Mouse (Mus musculus) liver, postnatal 0 days (tissue): ENCODE measurements around the gene 1700034J05Rik. TPM values are rescaled to one million over a fixed set of nuclear protein-coding genes. Genes with fewer than 3 reads are reported as not detected.

Experiments
- ATAC-seq: fragments of 200-750 bp; cut with Nextera tagmentation; 2 replicates; pipeline ENCODE4 v1.8.0; 2017; ENCODE audit warnings: mild to moderate bottlenecking, moderate library complexity
- DNase-seq: peaks from one replicate; pipeline ENCODE4 v3.0.0-alpha.2; 2016
- H3K27ac ChIP-seq: fragments of 300-500 bp; sonication (generic); 2 replicates; pipeline ENCODE4 v1.5.1; 2014; ENCODE audit warnings: antibody characterized with exemption, moderate library complexity, mild to moderate bottlenecking, low read depth
- H3K27me3 ChIP-seq: fragments of 300-500 bp; sonication (generic); 2 replicates; pipeline ENCODE4 v1.6.1; 2014; ENCODE audit warnings: low read length, control low read depth, mixed read lengths; ENCODE audit not compliant: insufficient read depth
- H3K36me3 ChIP-seq: fragments of 300-500 bp; sonication (generic); replicated peaks from 2 replicates; pipeline ENCODE4 v1.6.1; 2014; ENCODE audit warnings: mild to moderate bottlenecking, control low read depth, low read length, moderate library complexity, mixed read lengths; ENCODE audit not compliant: insufficient read depth
- H3K4me1 ChIP-seq: fragments of 300-500 bp; sonication (generic); 2 replicates; pipeline ENCODE4 v1.6.1; 2014; ENCODE audit warnings: antibody characterized with exemption, mild to moderate bottlenecking, control low read depth; ENCODE audit not compliant: insufficient read depth
- H3K4me2 ChIP-seq: fragments of 300-500 bp; sonication (generic); 2 replicates; pipeline ENCODE4 v1.6.1; 2014; ENCODE audit warnings: low read depth, mild to moderate bottlenecking, low read length, moderate library complexity, mixed read lengths
- H3K4me3 ChIP-seq: fragments of 300-500 bp; sonication (generic); 2 replicates; pipeline ENCODE4 v1.5.1; 2014; ENCODE audit warnings: low read depth, low read length
- H3K9ac ChIP-seq: fragments of 300-500 bp; sonication (generic); replicated peaks from 2 replicates; pipeline ENCODE4 v1.6.1; 2014; ENCODE audit warnings: mild to moderate bottlenecking, moderate library complexity
- H3K9me3 ChIP-seq: fragments of 300-500 bp; sonication (generic); 2 replicates; pipeline ENCODE4 v1.6.1; 2016; ENCODE audit warnings: mild to moderate bottlenecking, control low read depth, low read length, mixed read lengths
- CTCF ChIP-seq: sonication (generic); IDR thresholded peaks from 2 replicates; pipeline ENCODE4 v1.5.1; 2016; ENCODE audit warnings: antibody characterized with exemption, low read depth
- EP300 ChIP-seq: IDR thresholded peaks from 2 replicates; pipeline ENCODE4 v1.6.1; 2016; ENCODE audit warnings: antibody characterized with exemption, low read depth, mild to moderate bottlenecking
- WGBS: fragments of 180-500 bp; shearing (Covaris S2); extraction: QIAGEN DNeasy Blood & Tissue Kit; methylation state at CpG from one replicate; pipeline ENCODE4 v1.1.7; 2014; ENCODE audit not compliant: insufficient replicate concordance; 5-methylcytosine and 5-hydroxymethylcytosine counted together
- polyA plus RNA-seq: library from polyadenylated mRNA; unstranded; fragments of >200 nt; fragmentation: Nextera tagmentation; extraction: Ambion mirVana; gene quantifications from 2 replicates; pipeline ENCODE4 v1.2.1, GENCODE M21; 2015

Gene 1700034J05Rik
- polyA plus RNA-seq, 1 experiment from 2014 or later: 0.05 TPM

- no peaks in the 10 kb centered on the region; the same call in 1 of the 2 replicates for H3K36me3 ChIP-seq
- TF ChIP-seq EP300: no peak
- no peak for TF ChIP-seq CTCF
- no peak overlapping the region for H3K4me3 ChIP-seq
- H3K4me2 ChIP-seq: no peak overlapping the region
- no peak overlapping the region for H3K9ac ChIP-seq
- ATAC-seq (no peak), DNase-seq (no peak)
- H3K27ac ChIP-seq: no peak overlapping the region
- H3K27me3 ChIP-seq: no peaks in the 10 kb centered on the region
- no peaks in the 10 kb centered on the region for H3K9me3 ChIP-seq
- H3K4me1 ChIP-seq: no peaks in the 10 kb centered on the region
- WGBS: 77% methylated on average over 8 of the region's 8 CpGs
Observed at GRCm38 (mm10) chr6:146939026-146939425, 15.2 kb downstream of the 1700034J05Rik start.

GRCm38 (mm10) chr6:146935957-146936356, 18.3 kb downstream of the 1700034J05Rik start:
- Histone ChIP-seq H3K4me3 (no peak overlapping the region), H3K27ac (no peak overlapping the region), H3K4me2 (no peak overlapping the region), H3K4me1 (peaks cover 9% of the 10 kb centered on the region; the same call in 1 of the 2 replicates), H3K9ac (no peak overlapping the region), H3K9me3 (no peaks in the 10 kb centered on the region), H3K27me3 (no peaks in the 10 kb centered on the region), H3K36me3 (no peaks in the 10 kb centered on the region; the same call in 1 of the 2 replicates)
- ATAC-seq (no peak; the same call in 1 of the 2 replicates), DNase-seq (no peak)
- no peak for TF ChIP-seq EP300
- TF ChIP-seq CTCF: no peak
- WGBS: 86% methylated on average over 6 of the region's 6 CpGs

DNA sequence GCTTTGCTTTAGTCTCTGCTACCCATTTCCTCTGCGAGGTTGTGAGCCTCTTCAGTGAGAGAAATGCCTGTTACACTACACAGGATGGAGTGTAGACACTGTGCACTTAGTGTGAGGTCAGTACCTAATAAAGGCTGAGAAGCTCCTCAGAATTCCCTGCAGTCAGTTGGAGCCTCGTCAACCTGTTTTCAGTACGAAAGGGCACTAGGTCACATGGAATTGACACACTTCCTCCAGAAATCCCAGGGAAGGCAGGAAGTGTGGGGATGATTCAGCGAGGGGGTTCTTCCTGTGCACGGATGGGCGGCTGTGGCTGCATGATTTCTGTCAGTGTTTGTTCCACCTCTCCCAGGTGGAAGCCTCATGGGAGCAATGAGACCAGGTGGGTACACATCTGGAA, 21.1 kb downstream of the 1700034J05Rik start:
- no peak overlapping the region for H3K4me2 ChIP-seq
- H3K27ac ChIP-seq: peak overlapping the region; percentile 71
- no peaks in the 10 kb centered on the region for H3K27me3 ChIP-seq
- peak; percentile 75 for ATAC-seq
- H3K36me3 ChIP-seq: no peaks in the 10 kb centered on the region
- no peak overlapping the region for H3K9ac ChIP-seq
- no peaks in the 10 kb centered on the region for H3K9me3 ChIP-seq
- 38% methylated on average over 6 of the region's 6 CpGs for WGBS
- no peak for DNase-seq
- H3K4me1 ChIP-seq: peaks cover 12% of the 10 kb centered on the region; the same call in 1 of the 2 replicates
- TF ChIP-seq CTCF (no peak), EP300 (peak; percentile 70)
- H3K4me3 ChIP-seq: no peak overlapping the region

DNA sequence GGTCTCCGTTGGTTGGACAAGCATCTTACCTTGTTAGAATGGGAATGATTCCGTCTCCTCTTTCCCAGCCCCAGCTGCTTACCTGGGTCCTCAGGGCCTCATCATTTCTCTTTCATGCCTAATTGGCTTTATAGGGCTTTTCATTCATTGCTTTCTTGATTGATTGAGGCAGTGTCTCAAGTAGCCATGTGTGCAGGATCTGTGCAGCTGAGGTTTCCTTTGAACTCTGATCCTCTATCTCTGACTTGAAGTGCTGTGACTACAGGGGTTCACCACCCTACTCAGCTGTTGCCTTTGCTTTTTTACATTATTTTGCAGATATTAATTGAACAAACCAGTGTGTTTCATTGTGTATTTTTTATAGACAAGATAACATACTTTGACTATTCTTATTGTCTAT, 25.2 kb downstream of the 1700034J05Rik start:
- ATAC-seq (no peak), DNase-seq (no peak)
- Histone ChIP-seq H3K4me1 (peaks cover 26% of the 10 kb centered on the region), H3K27me3 (no peaks in the 10 kb centered on the region), H3K4me3 (no peak overlapping the region), H3K36me3 (no peaks in the 10 kb centered on the region), H3K27ac (0 out of 2 replicates have a peak overlapping the region, but pooled peaks have one; percentile 53), H3K4me2 (no peak overlapping the region), H3K9ac (no peak overlapping the region), H3K9me3 (no peaks in the 10 kb centered on the region)
- WGBS: 93% methylated on average over 2 of the region's 2 CpGs
- TF ChIP-seq CTCF (no peak), EP300 (no peak)

- DNase-seq (no peak), ATAC-seq (no peak)
- H3K4me3 ChIP-seq: no peak overlapping the region
- no peak overlapping the region for H3K9ac ChIP-seq
- H3K27me3 ChIP-seq: no peaks in the 10 kb centered on the region
- peaks cover 24% of the 10 kb centered on the region for H3K4me1 ChIP-seq
- H3K4me2 ChIP-seq: no peak overlapping the region
- TF ChIP-seq CTCF (no peak), EP300 (no peak)
- H3K27ac ChIP-seq: peak overlapping the region; percentile 53
- H3K9me3 ChIP-seq: no peaks in the 10 kb centered on the region
- WGBS: 39% methylated on average over 3 of the region's 3 CpGs
- no peaks in the 10 kb centered on the region for H3K36me3 ChIP-seq
Observed at GRCm38 (mm10) chr6:146928108-146928507, 26.1 kb downstream of the 1700034J05Rik start.

- Histone ChIP-seq H3K4me1 (peaks cover 17% of the 10 kb centered on the region), H3K4me3 (no peak overlapping the region), H3K9ac (no peak overlapping the region), H3K4me2 (peak overlapping the region; percentile 32; the same call in 1 of the 2 replicates), H3K27ac (peak overlapping the region; percentile 67), H3K36me3 (no peaks in the 10 kb centered on the region), H3K27me3 (no peaks in the 10 kb centered on the region), H3K9me3 (no peaks in the 10 kb centered on the region)
- ATAC-seq (peak; percentile 89), DNase-seq (no peak)
- 57% methylated on average over 5 of the region's 5 CpGs for whole genome bisulfite sequencing
- TF ChIP-seq EP300 (no peak), CTCF (no peak)
Observed at GRCm38 (mm10) chr6:146926415-146926980, 27.7 kb downstream of the 1700034J05Rik start.
